Mouse (Mus musculus) frontal cortex, postnatal 25 days (tissue): Measurements from ENCODE around the gene Dohh.
A peak's percentile ranks its signal among the peaks of the same experiment; 100 is the strongest.

Source experiments
- DNase-seq, 2 experiments: peaks; one replicate each; pipeline ENCODE4 v3.0.0; 2022; ENCODE audit warnings: low spot score in 2 of 2

Gene Dohh

GRCm38 (mm10) chr10:81404082-81404481 lies 19.9 kb downstream of the Dohh start:
- no peak for DNase-seq

- DNase-seq, result no peak
Measured at GRCm38 (mm10) chr10:81404720-81405119, 20.5 kb downstream of the Dohh start.

GRCm38 (mm10) chr10:81405588-81406201 lies 21.5 kb downstream of the Dohh start:
- no peak for DNase-seq

GRCm38 (mm10) chr10:81406504-81407440 lies 22.5 kb downstream of the Dohh start:
- no peak for DNase-seq

- peak in 1 of 2 experiments; percentile 54 for DNase-seq
Measured at GRCm38 (mm10) chr10:81407539-81408423, 23.6 kb downstream of the Dohh start.

GRCm38 (mm10) chr10:81408424-81408729 lies 24.1 kb downstream of the Dohh start:
- DNase-seq, result no peak

- peak in 1 of 2 experiments; percentile 63 for DNase-seq
Measured at GRCm38 (mm10) chr10:81408871-81409291, 24.7 kb downstream of the Dohh start.

- no peak for DNase-seq
Measured at GRCm38 (mm10) chr10:81409330-81409729, 25.1 kb downstream of the Dohh start.

GRCm38 (mm10) chr10:81410350-81410749 lies 26.1 kb downstream of the Dohh start:
- no peak for DNase-seq

- DNase-seq, result no peak
Measured at GRCm38 (mm10) chr10:81410981-81411380, 26.8 kb downstream of the Dohh start.

- no peak for DNase-seq
Measured at GRCm38 (mm10) chr10:81411471-81412400, 27.5 kb downstream of the Dohh start.

- no peak for DNase-seq
Measured at GRCm38 (mm10) chr10:81412586-81413309, 28.5 kb downstream of the Dohh start.

- peak in 1 of 2 experiments; percentile 81 for DNase-seq
Measured at GRCm38 (mm10) chr10:81413310-81414261, 29.4 kb downstream of the Dohh start.

GRCm38 (mm10) chr10:81414682-81415081 lies 30.5 kb downstream of the Dohh start:
- no peak for DNase-seq

GRCm38 (mm10) chr10:81415146-81415545 lies 30.9 kb downstream of the Dohh start:
- DNase-seq, result no peak

- DNase-seq, result no peak
Measured at GRCm38 (mm10) chr10:81415549-81416310, 31.5 kb downstream of the Dohh start.

- peak; percentile 59 to 80 for DNase-seq
Measured at GRCm38 (mm10) chr10:81416581-81417226, 32.5 kb downstream of the Dohh start.
